Mouse (Mus musculus) embryonic fibroblast, embryonic 13.5 days (primary cell): ENCODE data around the gene Snap23.

Experiments
- CTCF ChIP-seq: IDR thresholded peaks from 2 replicates; pipeline ENCODE4 v1.5.1; 2011; ENCODE audit warnings: mild to moderate bottlenecking, control low read depth, low read length, moderate library complexity, borderline replicate concordance; ENCODE audit not compliant: insufficient read depth
- POLR2A ChIP-seq: IDR thresholded peaks from 2 replicates; pipeline ENCODE4 v1.6.1; 2011; ENCODE audit warnings: low read depth, mild to moderate bottlenecking, control low read depth, low read length, moderate library complexity

DNA sequence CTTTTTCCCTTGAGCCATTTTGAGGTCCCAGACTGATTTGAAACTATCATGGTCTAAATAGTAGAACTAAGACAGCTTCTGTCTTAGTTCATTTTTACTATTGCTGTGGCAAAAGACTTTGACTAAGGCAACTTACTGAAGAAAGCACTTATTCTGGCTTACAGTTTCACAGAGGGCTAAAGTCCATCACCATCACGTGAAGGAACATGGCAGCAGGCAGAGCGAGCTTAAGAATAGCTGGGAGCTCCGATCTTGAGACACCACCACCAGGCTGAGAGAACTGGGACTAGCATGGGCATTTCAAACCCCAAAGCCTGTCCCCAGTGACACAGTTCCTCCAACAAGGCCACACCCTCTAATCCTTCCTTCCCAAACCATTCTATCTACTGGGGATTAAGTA, 3.6 kb downstream of the Snap23 start:
- TF ChIP-seq CTCF (no peak), POLR2A (no peak)
